Mouse (Mus musculus): ENCODE measurements around the gene Tbc1d10a. TPM values are rescaled to one million over a fixed set of nuclear protein-coding genes. Genes with fewer than 3 reads are reported as not detected.

Tbc1d10a gene
- polyA plus RNA-seq, 1 experiment from 2014 or later, result 33.4 TPM

- no peak; the same call in 1 of the 2 replicates for ATAC-seq
- 25% methylated on average over 2 of the region's 2 CpGs for WGBS
- H3K27ac ChIP-seq (ENCODE audit: low read length), result no peak overlapping the region
- H3K9ac ChIP-seq (replicated peaks; ENCODE audit: low read depth, low read length), result no peak overlapping the region
- H3K4me1 ChIP-seq (replicated peaks; ENCODE audit: control insufficient read depth, insufficient read depth, low read length), result peaks cover 8% of the 10 kb centered on the region
- no peak overlapping the region for H3K4me2 ChIP-seq (ENCODE audit: low read length)
- no peak overlapping the region for H3K4me3 ChIP-seq (replicated peaks; ENCODE audit: low read length)
- H3K27me3 ChIP-seq (replicated peaks; ENCODE audit: control insufficient read depth, insufficient read depth, low read length), result peaks cover 14% of the 10 kb centered on the region
- H3K9me3 ChIP-seq (ENCODE audit: control insufficient read depth, low read length), result peaks cover 6% of the 10 kb centered on the region
- 0 out of 2 replicates have a peak, but pooled peaks cover 4% of the 10 kb centered on the region for H3K36me3 ChIP-seq (ENCODE audit: control insufficient read depth, insufficient read depth)
These were observed 32.7 kb downstream of the Tbc1d10a start for GRCm38 (mm10) chr11:4219317-4219751.

GRCm38 (mm10) chr11:4219908-4220307, 33.3 kb downstream of the Tbc1d10a start:
- Histone ChIP-seq H3K9me3 (ENCODE audit: control insufficient read depth, low read length) (peaks cover 6% of the 10 kb centered on the region), H3K4me3 (replicated peaks; ENCODE audit: low read length) (no peak overlapping the region), H3K27ac (ENCODE audit: low read length) (no peak overlapping the region), H3K4me1 (replicated peaks; ENCODE audit: control insufficient read depth, insufficient read depth, low read length) (peaks cover 8% of the 10 kb centered on the region), H3K4me2 (ENCODE audit: low read length) (no peak overlapping the region), H3K36me3 (ENCODE audit: control insufficient read depth, insufficient read depth) (0 out of 2 replicates have a peak, but pooled peaks cover 2% of the 10 kb centered on the region), H3K9ac (replicated peaks; ENCODE audit: low read depth, low read length) (no peak overlapping the region), H3K27me3 (replicated peaks; ENCODE audit: control insufficient read depth, insufficient read depth, low read length) (peaks cover 14% of the 10 kb centered on the region)
- 65% methylated on average over 9 of the region's 9 CpGs for WGBS
- no peak for ATAC-seq

GRCm38 (mm10) chr11:4220443-4221400, 34.1 kb downstream of the Tbc1d10a start:
- Histone ChIP-seq H3K4me3 (replicated peaks; ENCODE audit: low read length) (no peak overlapping the region), H3K27me3 (replicated peaks; ENCODE audit: control insufficient read depth, insufficient read depth, low read length) (peaks cover 14% of the 10 kb centered on the region), H3K36me3 (ENCODE audit: control insufficient read depth, insufficient read depth) (no peaks in the 10 kb centered on the region), H3K9ac (replicated peaks; ENCODE audit: low read depth, low read length) (no peak overlapping the region), H3K27ac (ENCODE audit: low read length) (no peak overlapping the region), H3K9me3 (ENCODE audit: control insufficient read depth, low read length) (peaks cover 6% of the 10 kb centered on the region), H3K4me2 (ENCODE audit: low read length) (no peak overlapping the region), H3K4me1 (replicated peaks; ENCODE audit: control insufficient read depth, insufficient read depth, low read length) (peaks cover 8% of the 10 kb centered on the region)
- 47% methylated on average over 28 of the region's 28 CpGs for WGBS
- no peak for ATAC-seq

- H3K9ac ChIP-seq (replicated peaks; ENCODE audit: low read depth, low read length), result no peak overlapping the region
- no peak overlapping the region for H3K27ac ChIP-seq (ENCODE audit: low read length)
- 73% methylated on average over 17 of the region's 17 CpGs for WGBS
- no peak overlapping the region for H3K4me3 ChIP-seq (replicated peaks; ENCODE audit: low read length)
- no peak overlapping the region for H3K4me2 ChIP-seq (ENCODE audit: low read length)
- peaks cover 6% of the 10 kb centered on the region for H3K9me3 ChIP-seq (ENCODE audit: control insufficient read depth, low read length)
- peaks cover 14% of the 10 kb centered on the region for H3K27me3 ChIP-seq (replicated peaks; ENCODE audit: control insufficient read depth, insufficient read depth, low read length)
- ATAC-seq, result no peak
- H3K4me1 ChIP-seq (replicated peaks; ENCODE audit: control insufficient read depth, insufficient read depth, low read length), result peaks cover 6% of the 10 kb centered on the region
- H3K36me3 ChIP-seq (ENCODE audit: control insufficient read depth, insufficient read depth), result no peaks in the 10 kb centered on the region
These were observed 35.7 kb downstream of the Tbc1d10a start for GRCm38 (mm10) chr11:4222046-4222950.

GRCm38 (mm10) chr11:4223393-4224188, 37.0 kb downstream of the Tbc1d10a start:
- H3K9ac ChIP-seq (replicated peaks; ENCODE audit: low read depth, low read length), result no peak overlapping the region
- peaks cover 3% of the 10 kb centered on the region; the same call in 1 of the 2 replicates for H3K27me3 ChIP-seq (replicated peaks; ENCODE audit: control insufficient read depth, insufficient read depth, low read length)
- 40% methylated on average over 5 of the region's 7 CpGs for WGBS
- H3K4me3 ChIP-seq (replicated peaks; ENCODE audit: low read length), result no peak overlapping the region
- ATAC-seq, result no peak
- no peaks in the 10 kb centered on the region for H3K4me1 ChIP-seq (replicated peaks; ENCODE audit: control insufficient read depth, insufficient read depth, low read length)
- no peak overlapping the region for H3K27ac ChIP-seq (ENCODE audit: low read length)
- no peaks in the 10 kb centered on the region for H3K9me3 ChIP-seq (ENCODE audit: control insufficient read depth, low read length)
- no peaks in the 10 kb centered on the region for H3K36me3 ChIP-seq (ENCODE audit: control insufficient read depth, insufficient read depth)
- H3K4me2 ChIP-seq (ENCODE audit: low read length), result no peak overlapping the region

- Histone ChIP-seq H3K27ac (ENCODE audit: low read length) (no peak overlapping the region), H3K27me3 (replicated peaks; ENCODE audit: control insufficient read depth, insufficient read depth, low read length) (0 out of 2 replicates have a peak, but pooled peaks cover 3% of the 10 kb centered on the region), H3K36me3 (ENCODE audit: control insufficient read depth, insufficient read depth) (no peaks in the 10 kb centered on the region), H3K4me2 (ENCODE audit: low read length) (no peak overlapping the region), H3K9ac (replicated peaks; ENCODE audit: low read depth, low read length) (no peak overlapping the region), H3K9me3 (ENCODE audit: control insufficient read depth, low read length) (no peaks in the 10 kb centered on the region), H3K4me3 (replicated peaks; ENCODE audit: low read length) (no peak overlapping the region), H3K4me1 (replicated peaks; ENCODE audit: control insufficient read depth, insufficient read depth, low read length) (no peaks in the 10 kb centered on the region)
- WGBS, result 51% methylated on average over 2 of the region's 2 CpGs
- no peak for ATAC-seq
These were observed 37.6 kb downstream of the Tbc1d10a start for GRCm38 (mm10) chr11:4224223-4224622.

GRCm38 (mm10) chr11:4226569-4227325, 40.2 kb downstream of the Tbc1d10a start:
- Histone ChIP-seq H3K4me3 (replicated peaks; ENCODE audit: low read length) (no peak overlapping the region), H3K9me3 (ENCODE audit: control insufficient read depth, low read length) (no peaks in the 10 kb centered on the region), H3K27ac (ENCODE audit: low read length) (no peak overlapping the region), H3K36me3 (ENCODE audit: control insufficient read depth, insufficient read depth) (no peaks in the 10 kb centered on the region), H3K27me3 (replicated peaks; ENCODE audit: control insufficient read depth, insufficient read depth, low read length) (no peaks in the 10 kb centered on the region), H3K4me2 (ENCODE audit: low read length) (no peak overlapping the region), H3K4me1 (replicated peaks; ENCODE audit: control insufficient read depth, insufficient read depth, low read length) (no peaks in the 10 kb centered on the region), H3K9ac (replicated peaks; ENCODE audit: low read depth, low read length) (no peak overlapping the region)
- WGBS, result 73% methylated on average over 5 of the region's 5 CpGs
- ATAC-seq, result no peak

GRCm38 (mm10) chr11:4228463-4228862, 41.9 kb downstream of the Tbc1d10a start:
- H3K27me3 ChIP-seq (replicated peaks; ENCODE audit: control insufficient read depth, insufficient read depth, low read length), result no peaks in the 10 kb centered on the region
- 48% methylated on average over 8 of the region's 8 CpGs for WGBS
- H3K4me3 ChIP-seq (replicated peaks; ENCODE audit: low read length), result no peak overlapping the region
- no peaks in the 10 kb centered on the region for H3K36me3 ChIP-seq (ENCODE audit: control insufficient read depth, insufficient read depth)
- no peak for ATAC-seq
- no peak overlapping the region for H3K4me2 ChIP-seq (ENCODE audit: low read length)
- H3K9me3 ChIP-seq (ENCODE audit: control insufficient read depth, low read length), result no peaks in the 10 kb centered on the region
- no peaks in the 10 kb centered on the region for H3K4me1 ChIP-seq (replicated peaks; ENCODE audit: control insufficient read depth, insufficient read depth, low read length)
- no peak overlapping the region for H3K27ac ChIP-seq (ENCODE audit: low read length)
- no peak overlapping the region for H3K9ac ChIP-seq (replicated peaks; ENCODE audit: low read depth, low read length)

All from forebrain, embryonic 16.5 days (tissue).